Comparison of ENCODE assay signal across 16 mouse cellular contexts in genomic region chr16:49947610-49948009, GRCm38 (mm10).
"Had no signal": no experiment of that assay in that cellular context is flagged by ENCODE, and none has a peak within 500 bp of the region (broad histone marks: within the 10 kb centered on the region; RNA-seq: fewer than 3 reads in every experiment).

No protein-coding gene starts in this region.

- H3K27ac ChIP-seq: neural tube, embryonic 13.5 days; neural tube, embryonic 15.5 days; stomach, embryonic 15.5 days; stomach, postnatal 0 days had no signal

- H3K9me3 ChIP-seq: neural tube, embryonic 13.5 days; neural tube, embryonic 15.5 days; stomach, embryonic 15.5 days had no signal

- H3K4me2 ChIP-seq: neural tube, embryonic 13.5 days; neural tube, embryonic 15.5 days; stomach, embryonic 15.5 days had no signal

- H3K36me3 ChIP-seq: neural tube, embryonic 13.5 days; neural tube, embryonic 15.5 days; stomach, embryonic 15.5 days had no signal

- DNase-seq: retina, postnatal 1 day; right cerebral cortex, adult 18-20 months; right cerebral cortex, postnatal 14 days; right cerebral cortex, postnatal 25 days; right cerebral cortex, postnatal 4 days; spleen, adult 18-20 months; thymus, adult 18-20 months; thymus, adult 2 months; thymus, postnatal 14 days; thymus, postnatal 25 days; thymus, postnatal 36 days; thymus, postnatal 4 days had no signal

- H3K9ac ChIP-seq: neural tube, embryonic 13.5 days; neural tube, embryonic 15.5 days; stomach, embryonic 15.5 days had no signal

- H3K27me3 ChIP-seq: neural tube, embryonic 13.5 days; neural tube, embryonic 15.5 days; stomach, embryonic 15.5 days had no signal

- H3K4me1 ChIP-seq: neural tube, embryonic 15.5 days; stomach, embryonic 15.5 days had no signal

- H3K4me3 ChIP-seq: neural tube, embryonic 13.5 days; neural tube, embryonic 15.5 days; stomach, embryonic 15.5 days had no signal
